In genomic region chr2:26570034-26570433, GRCm38 (mm10) we compare ENCODE assay signal across 8 mouse cellular contexts. TPM values are rescaled to one million over a fixed set of nuclear protein-coding genes. Genes with fewer than 3 reads are reported as not detected.
DNase-seq lines count a peak whose midpoint lies in the region; ATAC-seq lines count a peak whose summit lies in the region.

No protein-coding gene starts in this region.

- no peak for ATAC-seq in frontal cortex, adult (ENCODE audit: low TSS enrichment)
- ATAC-seq in megakaryocyte-erythroid progenitor cell, adult 5-6 weeks (replicated peaks; ENCODE audit: low FRiP score, low TSS enrichment, poor library complexity, severe bottlenecking), result peak; percentile 51; the same call in 1 of the 2 replicates

- peak; percentile 33 to 37 for DNase-seq in frontal cortex, postnatal 36 days (ENCODE audit: low spot score in 2 of 2)
- DNase-seq in A20 (ENCODE audit: low read depth, low spot score) (peak; percentile 49), adipocyte (ENCODE audit: low spot score) (peak; percentile 62)
- peak; percentile 68 to 73 for DNase-seq in heart, adult 9 months (ENCODE audit: low spot score in 2 of 2)
- peak; percentile 48 to 78 for DNase-seq in layer of hippocampus, postnatal 25 days (ENCODE audit: extremely low spot score in 1 of 2, low spot score in 1 of 2)
- DNase-seq in urinary bladder, adult 18-20 months (ENCODE audit: low spot score in 2 of 2), result no peak

RNA-seq across cellular contexts. Expression of gene Egfl7, which starts 9.8 kb away (rescaled TPM):
- 10 to 100 TPM; 56.8 to 68.2 TPM for total RNA-seq in layer of hippocampus, postnatal 25 days (2021)
- 88.4 and 89.4 TPM in 2 replicates for total RNA-seq in megakaryocyte-erythroid progenitor cell, adult 5-6 weeks (2014; fragmentation: Nextera tagmentation)
- 31.8 and 63.1 TPM in 2 replicates for total RNA-seq in megakaryocyte-erythroid progenitor cell, adult 5-6 weeks (2017)

RNA-seq across cellular contexts. Expression of gene Gm20532, which starts 16.4 kb away (rescaled TPM):
- total RNA-seq in layer of hippocampus, postnatal 25 days (2021), result not detected
- not detected in 2 replicates for total RNA-seq in megakaryocyte-erythroid progenitor cell, adult 5-6 weeks (2014; fragmentation: Nextera tagmentation)
- total RNA-seq in megakaryocyte-erythroid progenitor cell, adult 5-6 weeks (2017), result not detected in 2 replicates

RNA-seq across cellular contexts. Expression of gene Agpat2, which starts 34.2 kb away (rescaled TPM):
- 1 to 10 TPM; 1.2 to 1.9 TPM for total RNA-seq in layer of hippocampus, postnatal 25 days (2021)
- 14.8 and 15.2 TPM in 2 replicates for total RNA-seq in megakaryocyte-erythroid progenitor cell, adult 5-6 weeks (2014; fragmentation: Nextera tagmentation)
- 9.9 and 11.8 TPM in 2 replicates for total RNA-seq in megakaryocyte-erythroid progenitor cell, adult 5-6 weeks (2017)

RNA-seq across cellular contexts. Expression of gene Notch1, which starts 53.6 kb away (rescaled TPM):
- total RNA-seq in layer of hippocampus, postnatal 25 days (2021), result 10 to 100 TPM; 31.4 to 38.0 TPM
- 2.6 and 3.1 TPM in 2 replicates for total RNA-seq in megakaryocyte-erythroid progenitor cell, adult 5-6 weeks (2014; fragmentation: Nextera tagmentation)
- 0.56 and 0.61 TPM in 2 replicates for total RNA-seq in megakaryocyte-erythroid progenitor cell, adult 5-6 weeks (2017)

RNA-seq across cellular contexts. Expression of gene Fam69b, which starts 58.2 kb away (rescaled TPM):
- 10 to 100 TPM; 71.3 to 78.8 TPM for total RNA-seq in layer of hippocampus, postnatal 25 days (2021)
- 5.7 and 7.7 TPM in 2 replicates for total RNA-seq in megakaryocyte-erythroid progenitor cell, adult 5-6 weeks (2014; fragmentation: Nextera tagmentation)
- total RNA-seq in megakaryocyte-erythroid progenitor cell, adult 5-6 weeks (2017), result 6.8 and 8.0 TPM in 2 replicates

Comparison
In these comparisons a context has a peak if more than half of its experiments do, and no peak if none do; other contexts are left out.
1. DNase-seq: peak in frontal cortex, postnatal 36 days (2 of 2), A20 (single experiment), adipocyte (single experiment), heart, adult 9 months (2 of 2) and layer of hippocampus, postnatal 25 days (2 of 2); none in urinary bladder, adult 18-20 months (0 of 2).